Mouse (Mus musculus) heart, postnatal 4 days (tissue): ENCODE results near the gene Camkk1. TPM values are rescaled to one million over a fixed set of nuclear protein-coding genes. Genes with fewer than 3 reads are reported as not detected.

ENCODE experiments used
- DNase-seq: peaks from one replicate; pipeline ENCODE4 v3.0.0; 2021
- total RNA-seq, 2 experiments: library from RNA; stranded (reverse); gene quantifications; 2 replicates each; pipeline ENCODE4 v1.2.3; 2021

Gene Camkk1
- total RNA-seq, 2 experiments from 2014 or later = 0.81 to 0.97 TPM

DNA sequence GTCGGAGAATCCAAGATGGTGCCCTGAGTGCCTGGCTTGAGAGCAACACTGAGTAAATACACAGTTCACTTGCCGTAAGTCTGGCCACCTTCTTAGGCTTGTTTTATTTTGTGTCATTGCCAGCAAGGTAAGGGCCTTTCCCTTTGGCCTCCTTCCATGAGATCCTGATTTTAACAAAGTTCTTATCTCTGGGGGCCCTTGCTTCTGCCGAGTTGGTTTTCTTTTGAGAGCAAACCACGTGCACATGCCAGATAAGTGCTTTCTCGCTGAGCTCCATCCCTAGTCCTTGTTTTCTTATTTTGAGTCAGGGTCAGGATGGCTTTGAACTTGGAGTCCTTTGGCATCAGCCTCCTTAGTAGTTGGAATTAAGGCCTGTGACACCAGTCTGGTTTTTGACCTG lies 38.9 kb downstream of the Camkk1 start:
- no peak for DNase-seq

DNA sequence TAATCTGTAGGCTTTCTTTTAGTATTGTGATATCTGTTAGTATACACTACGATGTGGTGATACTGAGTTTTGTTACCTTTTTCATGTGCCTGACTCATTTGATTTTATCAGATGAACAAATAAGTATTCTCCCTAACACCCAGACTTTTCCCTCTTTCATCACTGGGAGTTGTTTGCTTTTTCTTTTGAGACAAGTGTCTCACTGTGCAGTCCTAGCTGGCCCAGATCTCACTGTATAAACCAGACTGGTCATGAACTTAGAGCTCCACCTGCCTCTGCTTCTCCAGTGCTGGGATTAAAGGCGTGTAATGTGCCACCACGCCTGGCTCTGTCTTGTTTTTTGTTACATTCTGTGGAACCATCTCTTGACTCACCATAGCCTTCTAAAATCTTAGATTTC lies 40.8 kb downstream of the Camkk1 start:
- no peak for DNase-seq

DNA sequence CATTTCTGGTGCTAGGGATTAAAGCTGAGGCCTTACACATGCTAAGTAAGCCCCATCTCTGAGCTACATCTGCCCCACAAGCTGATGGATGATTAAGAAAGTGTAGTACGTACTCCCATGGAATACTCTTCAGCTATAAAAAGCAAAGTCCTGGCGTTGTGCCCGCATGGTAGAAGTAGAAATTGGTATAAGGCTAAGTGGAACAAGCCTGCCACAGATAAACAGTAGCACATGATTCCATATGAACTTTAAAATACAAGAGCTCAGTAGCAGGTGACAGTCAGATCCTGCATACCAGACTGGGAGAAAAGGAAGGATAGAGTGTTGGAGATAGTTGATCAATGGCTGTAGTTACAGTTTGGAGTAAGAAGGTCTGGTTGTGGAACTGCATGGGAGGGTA lies 42.6 kb downstream of the Camkk1 start:
- DNase-seq = no peak

DNA sequence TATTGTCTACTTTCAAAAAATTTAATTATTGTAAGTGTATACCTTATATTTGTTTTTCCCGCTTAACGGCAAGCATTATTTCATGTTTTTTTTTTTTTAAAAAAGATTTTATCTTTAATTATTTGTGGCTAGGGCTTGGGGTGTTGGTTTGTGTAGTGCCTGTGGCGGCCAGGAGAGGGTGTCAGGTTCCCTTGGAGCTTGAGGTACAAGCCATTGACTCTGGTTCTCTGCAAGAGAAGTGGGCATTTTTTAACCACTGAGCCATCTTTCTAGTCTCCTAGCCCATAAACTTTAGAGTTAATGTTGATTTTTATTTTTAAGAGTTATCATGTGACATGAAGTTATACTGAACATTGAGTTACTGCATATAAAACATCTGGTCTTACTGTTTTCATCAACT lies 53.0 kb downstream of the Camkk1 start:
- DNase-seq = peak; percentile 48

DNA sequence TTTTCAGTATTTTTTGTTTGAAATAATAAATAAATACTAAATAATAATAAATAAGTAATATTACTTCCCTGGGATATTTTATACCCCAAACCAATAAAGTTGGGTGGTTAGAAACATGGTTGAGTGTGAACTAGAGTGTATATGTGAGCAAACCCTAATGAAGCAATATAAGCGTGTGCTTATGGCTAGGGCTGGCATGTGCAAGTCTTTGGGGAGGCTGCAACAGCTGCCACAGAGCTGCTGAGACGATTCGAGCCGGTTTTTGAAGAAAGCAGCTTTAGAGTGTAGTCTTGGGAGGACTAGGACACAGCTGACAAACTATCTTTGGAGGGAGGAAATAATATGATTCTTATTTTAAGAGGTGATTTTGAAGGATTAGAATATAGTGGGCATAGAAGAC lies 57.5 kb downstream of the Camkk1 start:
- DNase-seq = no peak

DNA sequence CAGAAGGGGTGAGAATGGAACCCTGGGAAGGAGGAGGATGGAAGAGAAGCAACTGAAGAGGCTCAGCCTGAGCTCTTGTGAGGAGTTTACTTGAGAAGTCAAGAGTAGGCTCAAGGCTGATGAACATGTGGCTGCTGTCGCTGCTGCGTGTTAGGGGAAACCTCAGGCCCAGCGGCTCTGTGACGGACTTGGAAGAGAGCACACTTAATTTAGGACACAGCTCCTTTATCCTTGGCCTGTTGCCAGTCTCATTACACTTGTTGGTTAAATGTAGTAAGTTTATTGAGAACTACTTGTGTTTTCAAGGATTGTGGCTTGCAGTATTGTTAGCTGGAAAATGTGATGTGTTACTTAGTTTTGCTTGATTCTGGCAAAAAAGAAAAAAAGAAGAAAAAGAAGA lies 57.9 kb downstream of the Camkk1 start:
- DNase-seq = no peak

DNA sequence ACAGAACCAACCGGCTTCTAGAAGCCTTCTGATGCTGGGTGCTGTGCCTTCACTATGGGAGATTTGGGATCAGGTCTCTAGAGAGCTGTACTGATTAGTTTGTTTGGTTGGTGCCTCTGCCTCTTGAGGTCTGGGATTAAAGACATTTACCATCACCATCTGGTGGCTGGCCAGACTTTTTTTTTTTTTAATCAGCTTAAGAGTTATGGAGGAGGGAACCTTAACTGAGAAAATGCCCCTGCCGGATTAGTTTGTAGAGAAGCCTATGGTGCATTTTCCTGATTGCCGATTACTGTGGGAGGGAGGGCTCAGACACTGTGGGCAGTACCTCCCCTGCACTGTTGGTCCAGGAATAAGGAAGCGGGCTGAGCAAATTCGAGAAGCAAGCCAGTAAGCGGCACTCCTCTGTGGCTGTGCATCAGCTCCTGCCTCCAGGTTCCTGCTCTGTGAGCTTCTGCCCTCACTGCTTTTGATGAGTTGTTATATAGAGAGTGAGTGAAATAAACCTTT lies 58.5 kb downstream of the Camkk1 start:
- DNase-seq = no peak

DNA sequence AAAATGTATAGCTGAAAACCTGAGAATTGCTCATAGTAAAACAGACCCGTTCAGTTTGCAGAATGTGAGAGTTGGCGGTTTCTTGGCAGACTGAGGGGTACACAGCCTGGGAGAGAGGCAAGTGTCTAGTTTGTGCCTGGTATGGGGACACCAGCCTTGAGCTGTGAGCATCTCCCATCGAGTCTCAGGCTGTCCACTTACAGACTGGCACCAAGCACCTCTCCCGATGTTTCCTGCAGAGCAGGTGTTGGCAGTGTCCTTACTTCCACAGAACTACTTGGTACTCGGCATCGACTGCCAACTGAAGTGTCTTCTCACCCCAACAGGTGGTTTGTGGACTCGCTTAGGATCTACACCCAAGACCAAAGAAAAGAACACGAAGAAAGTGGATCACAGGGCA lies 59.8 kb downstream of the Camkk1 start:
- DNase-seq = no peak

DNA sequence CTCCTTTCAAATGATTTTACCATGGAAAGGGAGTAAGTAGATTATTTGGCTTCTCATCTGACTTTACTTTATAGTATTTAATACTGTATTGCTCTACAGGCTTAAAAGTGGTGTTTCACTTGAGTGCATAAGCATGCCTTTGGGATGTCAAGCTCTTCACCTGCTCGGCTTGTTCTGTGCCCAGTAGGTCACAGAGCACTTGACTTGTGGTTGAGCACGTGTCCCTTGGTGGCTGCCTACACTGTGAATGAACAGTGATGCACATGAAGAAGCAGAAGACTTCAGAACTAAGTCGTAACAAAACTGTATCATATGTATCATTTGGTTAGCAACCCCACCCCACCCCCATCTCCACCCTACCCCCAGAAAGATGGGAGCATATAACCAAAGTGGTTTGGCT lies 61.5 kb downstream of the Camkk1 start:
- DNase-seq = no peak

DNA sequence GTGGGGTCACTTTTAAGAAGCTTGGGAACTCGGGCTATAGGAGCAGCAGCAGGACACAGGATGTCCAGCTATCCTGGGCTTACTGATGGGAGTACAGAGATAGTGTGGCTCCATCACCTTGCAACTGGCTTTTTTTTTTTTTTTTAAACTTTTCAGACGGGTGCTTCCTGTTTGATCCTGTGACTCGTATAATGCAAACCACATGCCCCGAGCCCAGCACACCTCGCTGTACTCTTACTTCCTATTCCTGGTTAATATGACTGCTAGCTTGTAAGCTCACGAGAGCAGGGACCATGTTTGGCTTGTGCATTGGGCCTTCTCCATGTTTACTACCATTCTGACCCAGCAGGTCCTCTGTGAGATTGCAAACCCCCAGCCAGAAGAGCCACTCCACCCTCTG lies 65.5 kb downstream of the Camkk1 start:
- DNase-seq = no peak

DNA sequence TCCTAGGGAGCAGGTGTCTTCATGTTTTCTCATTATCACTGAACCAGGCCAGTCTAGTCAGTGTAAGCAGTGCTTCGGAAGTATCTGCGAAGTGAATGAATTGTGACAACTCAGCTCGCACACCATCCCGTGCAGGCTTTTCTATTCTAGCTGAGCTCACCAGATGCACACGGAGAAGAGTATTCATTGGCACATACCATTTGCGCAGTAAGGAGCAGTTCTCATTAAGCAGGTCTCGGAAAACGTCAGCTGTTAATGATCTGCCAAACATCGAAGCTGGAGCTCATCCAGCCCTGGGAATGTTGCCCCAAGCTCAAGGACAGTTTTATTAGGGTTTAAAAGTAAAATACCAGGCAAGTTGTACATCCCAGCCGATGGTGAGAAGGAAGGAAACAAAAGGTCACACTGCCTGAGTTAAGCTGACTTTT lies 66.0 kb downstream of the Camkk1 start:
- DNase-seq = no peak

DNA sequence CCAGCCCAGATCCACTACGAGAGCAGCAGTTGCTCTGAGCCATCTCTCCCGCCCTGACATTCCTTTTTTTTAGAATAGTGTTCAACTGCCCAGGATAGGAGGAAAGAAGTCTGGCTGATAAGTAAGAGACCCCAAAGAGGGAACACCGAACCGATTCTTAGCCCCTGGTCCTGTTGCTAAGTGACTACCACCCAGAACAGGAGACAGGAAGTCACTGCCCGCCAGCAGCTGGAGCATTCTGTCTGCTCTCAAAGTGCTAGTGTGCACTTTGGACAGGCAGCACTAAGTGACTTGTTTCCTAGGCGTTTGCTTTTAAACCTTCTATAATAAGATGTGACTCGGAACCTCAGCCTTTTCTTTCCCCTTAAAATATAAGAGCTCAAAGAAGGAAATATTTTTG lies 66.6 kb downstream of the Camkk1 start:
- DNase-seq = no peak

DNA sequence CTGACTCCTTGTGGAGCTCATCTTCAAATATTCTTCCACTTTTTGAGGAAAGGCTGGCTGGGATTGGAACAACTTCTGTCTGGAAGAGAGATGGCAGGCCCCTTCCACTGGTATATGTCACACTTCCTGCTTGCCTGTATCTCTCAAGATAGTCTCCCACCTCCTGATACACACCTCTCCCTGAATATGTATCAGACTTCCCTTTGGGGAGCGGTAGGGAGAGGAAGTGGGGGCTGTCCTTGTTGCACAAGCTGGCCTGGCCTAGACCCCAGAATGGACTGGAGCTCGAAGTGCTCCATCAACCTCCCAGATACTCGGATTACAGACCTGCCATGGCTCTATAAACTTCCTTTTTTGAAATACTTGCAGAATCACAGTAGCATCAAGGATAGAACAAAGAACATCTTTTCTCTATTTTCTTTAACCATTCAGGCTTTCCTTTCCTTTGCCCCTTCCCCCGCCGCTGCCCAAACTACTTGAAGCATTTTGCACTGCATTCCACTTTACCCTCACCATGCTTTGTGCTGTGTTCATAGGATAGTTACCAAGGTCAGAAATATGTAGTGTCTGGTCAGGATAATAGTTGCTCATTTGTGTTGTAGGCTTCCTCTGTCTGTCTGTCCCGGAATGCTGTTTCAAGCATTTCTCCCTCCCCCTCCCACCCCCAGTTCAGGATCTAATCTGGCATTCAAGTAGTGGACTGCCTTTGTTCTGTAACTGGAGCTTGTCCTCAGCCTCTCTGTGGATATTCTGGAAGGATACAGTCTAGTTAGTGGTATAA lies 69.1 kb downstream of the Camkk1 start:
- no peak for DNase-seq

DNA sequence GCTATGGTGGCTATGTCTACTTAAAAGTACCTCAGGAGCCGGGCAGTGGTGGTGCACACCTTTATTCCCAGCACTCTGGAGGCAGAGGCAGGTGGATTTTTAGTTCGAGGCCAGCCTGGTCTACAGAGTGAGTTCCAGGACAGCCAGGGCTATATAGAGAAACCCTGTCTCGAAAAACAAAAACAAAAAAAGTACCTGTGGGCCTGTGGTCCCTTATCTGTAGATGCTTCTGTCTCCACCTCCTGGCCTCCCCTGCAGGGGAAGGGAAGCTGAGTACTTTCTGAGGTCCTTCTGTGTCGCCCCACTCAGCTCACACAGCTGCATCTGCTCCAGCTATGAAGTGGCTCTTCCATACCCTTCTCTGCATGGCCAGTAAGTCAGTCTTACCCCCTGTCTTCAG lies 71.5 kb downstream of the Camkk1 start, which contains the start of gene Itgae:
Itgae (plus strand) TSS at position 301 of the 400 bp plus-strand sequence.
- DNase-seq = no peak

DNA sequence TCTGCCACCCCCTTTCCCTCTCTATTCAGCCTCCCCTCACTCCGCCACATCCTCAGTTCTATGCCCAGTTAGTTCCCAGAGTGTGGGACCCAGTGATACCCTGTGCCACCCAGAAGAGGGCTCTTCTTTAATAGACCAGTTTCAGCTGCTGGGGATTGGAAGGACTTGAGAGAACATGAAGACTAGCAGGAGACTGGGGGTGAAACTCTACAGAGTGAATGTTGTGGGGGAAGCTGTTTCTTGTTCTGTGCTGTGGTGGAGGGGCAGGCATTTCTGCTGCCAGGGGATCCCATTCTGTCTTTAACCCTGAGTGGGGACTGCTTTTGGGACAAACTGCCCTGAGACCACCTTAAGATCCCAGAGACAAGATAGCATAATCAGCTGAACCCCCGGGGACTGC lies 72.0 kb downstream of the Camkk1 start:
- DNase-seq = no peak

Other genes with a start within 250 kb of the Camkk1 start
- 1 to 10 TPM; 6.7 to 7.3 TPM for gene Cyb5d2, start 222.9 kb upstream of the Camkk1 start, total RNA-seq
- gene Zzef1, start 222.8 kb upstream of the Camkk1 start, total RNA-seq = 10 to 100 TPM; 28.9 to 29.6 TPM
- gene Atp2a3, start 57.8 kb upstream of the Camkk1 start, total RNA-seq = 10 to 100 TPM in 1 of 2 experiments, 1 to 10 TPM in 1; 8.3 to 12.0 TPM
- gene P2rx1, start 19.9 kb upstream of the Camkk1 start, total RNA-seq = under 1 TPM; 0.71 to 0.77 TPM
- gene Ncbp3, start 28.8 kb downstream of the Camkk1 start, total RNA-seq = 10 to 100 TPM; 12.0 to 12.2 TPM
- under 1 TPM; 0.18 to 0.21 TPM for gene Itgae, start 71.6 kb downstream of the Camkk1 start, total RNA-seq
- gene Haspin, start 119.3 kb downstream of the Camkk1 start, total RNA-seq = 1 to 10 TPM; 6.0 to 7.1 TPM
- 1 to 10 TPM; 3.9 to 5.0 TPM for gene P2rx5, start 141.4 kb downstream of the Camkk1 start, total RNA-seq
- 10 to 100 TPM; 66.3 to 67.9 TPM for gene Emc6, start 158.0 kb downstream of the Camkk1 start, total RNA-seq
- gene Tax1bp3, start 158.1 kb downstream of the Camkk1 start, total RNA-seq = 100 to 1,000 TPM; 109 to 112 TPM
- 1 to 10 TPM; 8.4 to 8.7 TPM for gene Ctns, start 180.0 kb downstream of the Camkk1 start, total RNA-seq
- gene Shpk, start 180.5 kb downstream of the Camkk1 start, total RNA-seq = 1 to 10 TPM in 1 of 2 experiments, under 1 TPM in 1; 0.95 to 1.1 TPM
- gene Trpv1, start 215.3 kb downstream of the Camkk1 start, total RNA-seq = not detected
- gene Trpv3, start 248.4 kb downstream of the Camkk1 start, total RNA-seq = under 1 TPM; 0.07 to 0.10 TPM